Mouse (Mus musculus) c-Kit-positive CD71-positive TER-119-positive erythroid progenitor cells, embryonic 14.5 days (primary cell): ENCODE measurements around the gene Gm36079.
"Not testable (repeated sequence)": the region's sequence is repeated elsewhere in the genome, so short reads cannot be mapped to it uniquely, and the experiment has no call there.

Experiments
- DNase-seq: peaks from one replicate; pipeline ENCODE4 v3.0.0-alpha.2; 2013; ENCODE audit warnings: low spot score

Gene Gm36079

DNA sequence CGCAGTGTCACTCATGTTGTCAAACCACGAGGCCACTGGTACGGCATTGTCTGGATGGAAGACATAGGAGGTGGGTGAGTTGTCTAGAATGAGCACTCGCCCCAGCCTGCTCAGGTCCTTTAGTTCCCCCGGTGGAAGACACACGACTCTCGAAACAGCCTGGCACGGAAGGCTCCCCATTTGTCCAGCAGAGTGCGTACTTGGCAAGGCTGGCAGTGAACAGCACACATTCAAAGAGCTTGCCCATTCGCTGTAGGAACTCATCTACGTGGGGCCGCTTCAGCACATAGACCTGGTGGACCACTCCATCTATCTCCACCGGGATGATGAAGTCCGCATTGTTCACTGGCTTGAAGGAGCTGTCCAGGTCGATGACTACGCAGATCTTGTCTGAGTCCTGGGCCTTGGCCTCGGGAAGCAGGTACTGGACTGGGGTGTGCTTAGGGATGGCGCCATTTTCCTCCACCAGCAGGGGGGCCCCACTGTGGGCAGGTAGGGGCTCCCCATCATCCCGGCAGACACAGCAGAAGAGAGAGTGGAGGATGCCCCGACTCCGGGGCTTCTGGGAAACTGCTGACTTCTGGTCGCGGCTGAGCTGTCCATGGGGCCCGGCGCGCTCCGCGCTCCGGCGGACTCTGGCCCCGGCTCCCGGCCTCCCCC, 11.3 kb downstream of the Gm36079 start:
- DNase-seq = not testable (repeated sequence)

DNA sequence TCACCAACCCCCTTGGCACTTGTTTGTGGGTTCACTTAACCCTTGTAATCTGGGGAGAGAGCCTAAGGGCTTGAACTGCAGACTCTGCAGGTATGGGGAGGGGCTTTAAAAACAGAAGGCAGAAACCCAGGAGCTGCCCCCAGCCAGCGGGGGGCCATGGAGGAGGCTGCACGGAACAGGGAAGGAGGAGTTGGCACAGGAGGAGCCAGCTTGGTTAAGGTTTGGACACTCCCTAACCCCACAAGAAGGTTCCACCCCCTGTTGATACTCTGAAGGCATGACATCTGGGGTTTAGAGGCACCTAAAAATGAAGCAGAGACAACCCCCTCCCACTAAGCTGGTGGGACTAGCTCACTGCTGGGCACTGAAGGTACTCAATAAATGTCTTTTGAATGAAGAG, 12.8 kb downstream of the Gm36079 start:
- DNase-seq = not testable (repeated sequence)

DNA sequence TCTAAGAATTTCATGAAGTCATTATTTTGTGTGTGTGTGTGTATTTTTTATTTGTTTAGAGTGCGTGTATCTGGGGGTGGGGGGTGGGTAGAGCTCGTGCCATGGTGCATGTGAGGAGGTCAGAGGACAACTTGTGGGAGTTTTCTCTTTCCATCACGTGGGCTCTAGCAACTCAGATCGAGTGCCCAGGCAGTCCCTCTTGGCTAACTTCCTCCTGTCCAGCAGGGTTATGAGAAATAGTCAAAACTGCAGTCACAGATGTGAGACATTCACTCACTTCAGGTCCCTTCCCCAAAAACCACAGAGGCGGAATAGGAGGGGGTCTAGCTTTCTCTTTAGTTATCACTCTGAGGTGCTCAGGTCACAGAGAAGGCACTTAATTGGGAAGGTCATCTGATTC, 13.3 kb downstream of the Gm36079 start:
- DNase-seq = not testable (repeated sequence)

DNA sequence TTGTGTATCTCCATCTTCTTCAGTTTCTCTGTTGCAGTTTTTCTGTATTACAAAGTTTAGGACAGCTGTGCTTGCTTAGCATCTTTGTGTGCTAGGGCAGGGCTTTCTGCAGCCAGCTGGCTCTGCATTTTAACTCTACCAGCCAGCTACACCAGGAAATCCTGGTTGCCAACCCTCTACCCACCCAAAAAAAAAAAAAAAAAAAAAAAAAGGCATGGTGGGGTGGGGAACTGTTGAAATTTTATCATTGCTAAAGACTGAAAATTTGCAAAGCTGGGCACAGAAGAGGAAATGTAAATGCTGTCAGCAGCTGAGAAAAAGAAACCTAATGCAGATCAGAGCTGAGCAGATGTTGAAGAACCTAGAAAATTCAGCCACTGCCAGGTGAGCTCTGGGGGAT, 16.7 kb downstream of the Gm36079 start:
- not testable (repeated sequence) for DNase-seq

DNA sequence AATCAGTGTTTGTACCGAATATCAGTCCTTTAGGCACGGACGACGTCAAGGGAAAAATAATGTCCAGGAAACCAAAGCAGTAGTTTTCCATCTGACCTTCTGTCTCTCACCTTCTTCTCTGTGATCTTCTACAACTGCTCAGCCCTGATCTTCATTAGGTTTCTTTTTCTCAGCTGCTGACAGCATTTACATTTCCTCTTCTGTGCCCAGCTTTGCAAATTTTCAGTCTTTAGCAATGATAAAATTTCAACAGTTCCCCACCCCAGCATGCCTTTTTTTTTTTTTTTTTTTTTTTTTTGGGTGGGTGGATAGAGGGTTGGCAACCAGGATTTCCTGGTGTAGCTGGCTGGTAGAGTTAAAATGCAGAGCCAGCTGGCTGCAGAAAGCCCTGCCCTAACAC, 27.6 kb downstream of the Gm36079 start:
- DNase-seq = not testable (repeated sequence)

DNA sequence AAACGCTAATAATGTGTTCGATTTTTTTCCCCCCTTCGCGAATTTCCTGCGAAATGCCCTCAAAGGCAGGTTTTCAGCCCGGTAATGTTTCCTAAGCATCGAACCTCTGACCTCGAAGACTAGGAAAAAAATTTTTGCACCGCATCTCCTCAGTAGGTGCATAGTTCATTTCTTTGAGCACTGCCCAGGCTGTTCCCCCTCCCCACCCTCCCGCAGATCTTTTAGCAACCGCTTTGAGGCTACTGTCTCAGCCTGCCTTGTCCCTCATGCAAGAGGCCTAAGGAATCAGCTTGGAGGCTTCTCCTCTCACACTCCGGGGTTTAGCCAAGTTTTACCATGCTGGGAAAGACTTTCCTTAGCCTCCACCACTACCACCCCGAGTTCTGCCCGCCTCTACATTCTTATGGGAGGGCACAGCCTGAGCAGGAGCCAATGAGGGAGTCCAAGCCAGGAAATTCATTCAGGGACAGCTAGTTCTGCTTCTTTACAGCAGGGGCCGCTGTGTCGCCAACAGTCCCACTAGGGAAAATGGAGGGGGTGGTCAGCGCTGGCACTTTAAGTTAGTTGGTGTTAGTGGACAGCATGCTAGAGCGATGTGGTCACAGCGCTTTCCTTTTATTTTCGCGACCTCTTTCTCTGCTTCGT, 28.2 kb downstream of the Gm36079 start:
- DNase-seq = not testable (repeated sequence)

- DNase-seq = not testable (repeated sequence)
These were observed 34.8 kb downstream of the Gm36079 start for GRCm38 (mm10) chr13:119991917-119992496.

GRCm38 (mm10) chr13:119991264-119991663, 35.5 kb downstream of the Gm36079 start:
- DNase-seq = not testable (repeated sequence)
